Mouse (Mus musculus) urinary bladder, postnatal 36 days (tissue): ENCODE data around the gene Grm3.

Experiments used
- DNase-seq, 2 experiments: peaks; one replicate each; pipeline ENCODE4 v3.0.0; 2022; ENCODE audit warnings: low spot score in 2 of 2, mixed read lengths in 1 of 2

Grm3 gene

DNA sequence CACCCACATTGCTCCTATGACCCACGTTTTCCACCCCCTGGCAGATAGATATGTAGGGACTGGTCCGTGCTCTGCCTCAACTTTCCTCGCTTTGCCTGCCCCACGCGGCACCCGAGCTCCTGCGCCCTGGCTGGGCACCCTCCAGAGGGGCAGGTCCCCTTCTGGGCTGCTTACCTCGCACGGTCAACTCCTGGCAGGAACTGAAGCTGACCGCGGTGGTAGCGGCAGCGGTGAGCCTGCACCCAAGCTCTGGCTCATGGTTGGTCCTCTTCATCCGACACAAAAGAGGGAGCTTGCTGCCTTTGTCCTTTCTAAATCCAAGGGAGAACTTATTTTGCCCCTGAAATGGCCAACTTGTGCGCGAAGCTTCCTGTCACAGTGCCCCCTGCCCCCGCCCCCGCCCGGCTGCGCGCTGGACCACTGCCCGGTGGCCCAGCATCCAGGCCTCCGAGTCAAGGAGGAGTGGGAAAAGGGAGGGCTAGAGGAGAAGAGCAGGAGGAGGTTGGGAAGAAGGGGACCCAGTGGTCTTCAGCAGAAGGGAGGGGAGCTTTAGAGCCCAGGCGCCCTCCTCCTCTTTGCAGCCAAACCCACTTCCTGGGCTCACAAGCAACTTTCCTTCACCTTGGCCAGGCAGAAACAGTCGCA, at the start of gene Grm3:
Gene Grm3 (minus strand): TSS at position 215 of the 645 bp plus-strand sequence.
- DNase-seq = no peak

DNA sequence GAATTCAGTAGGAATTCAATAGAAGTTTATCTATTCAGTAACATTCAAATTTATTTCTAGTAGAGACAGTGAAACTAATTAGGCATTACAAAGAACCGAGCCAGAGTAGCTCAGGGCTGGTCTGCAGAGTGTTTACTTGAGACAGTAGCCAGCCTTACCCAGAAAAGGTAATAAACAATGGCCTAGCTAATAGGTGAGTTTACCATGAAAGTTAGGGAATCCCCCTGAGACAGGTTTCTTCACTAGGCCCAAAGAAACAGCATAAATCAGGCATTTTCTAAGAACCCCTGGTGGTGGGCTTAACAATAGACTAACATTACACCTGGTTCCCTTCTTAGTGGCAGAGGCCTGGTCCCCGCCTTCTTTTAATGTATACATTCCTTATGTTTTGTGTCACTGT, 30.8 kb upstream of the Grm3 start:
- no peak for DNase-seq

DNA sequence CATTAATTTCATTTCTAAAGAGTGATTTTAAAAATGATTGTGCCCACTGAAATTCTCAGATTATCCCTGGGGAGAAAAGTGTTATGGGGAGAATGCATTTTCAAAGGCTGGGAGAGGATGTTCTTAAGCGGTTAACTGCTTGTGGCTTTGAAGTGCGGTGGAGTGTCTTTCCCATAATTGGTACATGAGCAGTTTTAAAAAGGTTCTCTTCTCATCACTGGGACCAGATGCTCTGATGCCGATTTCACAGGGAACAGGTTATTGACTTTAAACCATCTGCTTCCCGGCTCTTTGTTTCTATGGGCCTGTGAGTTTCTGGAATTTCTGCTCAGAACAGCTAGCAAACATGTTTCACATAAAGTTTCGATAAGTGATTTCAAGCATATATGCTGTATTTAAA, 23.2 kb upstream of the Grm3 start:
- DNase-seq = no peak

DNA sequence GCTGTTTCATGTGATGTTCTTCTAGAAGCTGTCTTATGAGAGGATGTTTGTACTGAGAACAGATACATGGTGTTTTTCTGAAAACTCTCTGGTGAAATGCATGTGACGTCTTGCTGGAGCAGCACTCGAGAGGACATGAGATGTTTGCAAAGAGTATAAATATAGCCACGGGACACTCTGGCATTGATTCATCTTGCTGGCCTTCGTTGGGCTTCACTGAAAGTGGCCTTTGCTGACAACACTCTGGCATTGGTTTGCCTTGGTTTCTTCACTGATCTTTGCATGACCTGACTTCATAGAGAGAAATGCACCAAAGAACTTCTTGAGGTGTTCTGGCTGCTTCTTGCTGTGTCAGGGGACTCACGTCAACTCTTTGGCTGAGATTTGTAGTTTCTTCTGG, 19.1 kb upstream of the Grm3 start:
- no peak for DNase-seq

DNA sequence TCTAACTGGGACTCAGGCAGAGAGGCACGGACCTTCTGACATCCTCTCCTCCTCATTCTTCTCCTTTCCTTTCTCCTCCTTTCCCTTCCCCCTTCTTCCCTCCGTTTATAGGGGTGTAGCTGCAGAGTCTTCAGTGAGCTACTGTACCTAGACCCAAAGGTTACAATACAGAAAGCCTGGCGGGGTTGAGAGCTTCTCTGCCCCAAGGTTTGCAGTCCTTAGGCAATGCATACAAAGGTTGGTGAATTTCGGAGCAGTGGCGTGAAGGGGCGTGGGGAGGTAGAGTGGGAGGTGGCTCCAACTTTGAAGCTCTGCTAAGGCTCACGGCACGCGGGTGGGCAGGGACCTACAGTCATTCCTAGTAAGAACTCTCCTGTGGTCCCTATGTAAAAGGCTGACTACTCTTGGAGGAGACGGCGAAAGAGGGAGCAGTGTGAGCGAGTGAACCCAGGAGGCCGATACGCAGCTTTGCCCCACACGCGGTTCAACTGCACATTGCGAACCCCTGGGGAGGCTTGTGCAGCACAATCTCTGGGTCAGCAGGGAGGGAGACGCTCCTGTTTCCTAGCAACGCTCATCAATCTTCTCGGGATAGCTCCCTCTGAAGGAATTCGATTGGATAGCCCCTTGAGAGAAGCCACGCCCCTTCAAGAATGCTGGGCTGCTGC, 765 bp upstream of the Grm3 start:
- DNase-seq = no peak

DNA sequence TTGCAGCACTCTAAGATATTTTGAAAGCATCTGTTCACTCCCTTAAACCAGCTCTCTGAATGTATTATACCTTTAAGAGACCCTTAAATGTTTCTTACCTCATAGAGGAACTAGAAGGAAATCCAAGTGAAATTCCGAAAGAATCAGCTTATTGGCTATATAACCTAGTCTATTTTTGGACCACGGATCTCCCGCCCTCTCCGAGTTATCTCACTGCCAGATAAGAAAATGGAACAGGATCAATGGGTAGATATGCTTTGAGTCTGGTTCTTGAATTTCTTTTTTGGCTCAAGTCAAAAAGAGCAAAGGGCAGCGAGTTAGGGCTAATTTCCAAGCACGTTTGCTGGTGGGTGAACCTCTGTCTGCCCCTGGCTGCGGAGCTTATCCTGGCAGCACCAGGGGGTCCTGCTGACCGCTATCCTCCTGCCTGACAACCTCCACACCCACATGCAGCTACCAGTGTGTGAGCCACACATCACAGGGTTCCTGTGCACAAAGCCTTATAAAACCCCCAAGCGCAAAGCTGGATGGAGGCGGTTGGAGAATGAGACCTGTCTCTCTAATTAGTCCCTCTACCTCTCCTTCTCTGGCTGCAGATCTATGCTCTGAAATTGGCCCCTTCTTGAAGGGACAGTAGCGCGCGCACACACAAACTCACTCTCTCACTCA, 549 bp downstream of the Grm3 start:
- no peak for DNase-seq

DNA sequence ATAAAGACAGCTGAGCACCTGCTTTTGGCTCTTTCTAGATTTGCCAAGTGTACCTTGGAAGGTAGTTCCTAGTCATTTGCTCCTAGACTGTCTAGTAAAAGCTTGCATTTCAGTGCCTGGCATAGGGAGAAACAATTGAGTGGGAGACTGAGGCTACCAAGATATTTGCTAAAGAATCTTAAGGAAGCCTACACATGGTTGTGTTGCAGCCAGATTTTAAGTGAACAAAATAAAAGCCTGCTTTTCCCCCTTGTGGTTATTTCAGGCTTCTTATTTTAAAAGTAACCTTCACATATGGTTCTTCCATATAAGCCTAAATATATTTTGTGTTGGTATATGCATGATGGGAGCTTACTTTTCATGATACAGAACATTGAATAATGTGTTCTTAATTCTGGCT, 3.8 kb downstream of the Grm3 start:
- no peak for DNase-seq

DNA sequence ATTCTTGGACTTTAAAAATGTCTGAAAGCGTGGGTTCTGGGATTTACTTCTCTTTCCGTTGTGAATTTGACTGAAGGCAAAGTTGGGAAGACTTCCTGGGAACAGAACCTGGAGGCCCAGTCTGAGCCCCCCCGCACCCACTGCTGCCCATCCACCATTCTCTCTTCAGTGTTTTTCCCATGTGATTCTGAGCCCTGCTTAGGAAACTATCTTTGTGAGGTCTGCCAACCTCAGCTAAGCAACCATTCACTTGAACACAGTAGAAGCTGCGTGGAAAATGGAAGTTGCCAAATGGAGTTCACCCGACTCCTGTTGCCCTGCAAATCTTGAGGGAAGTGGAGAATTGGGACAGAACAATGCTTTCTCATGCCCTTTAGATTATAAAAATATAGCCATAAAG, 8.7 kb downstream of the Grm3 start:
- DNase-seq = no peak

DNA sequence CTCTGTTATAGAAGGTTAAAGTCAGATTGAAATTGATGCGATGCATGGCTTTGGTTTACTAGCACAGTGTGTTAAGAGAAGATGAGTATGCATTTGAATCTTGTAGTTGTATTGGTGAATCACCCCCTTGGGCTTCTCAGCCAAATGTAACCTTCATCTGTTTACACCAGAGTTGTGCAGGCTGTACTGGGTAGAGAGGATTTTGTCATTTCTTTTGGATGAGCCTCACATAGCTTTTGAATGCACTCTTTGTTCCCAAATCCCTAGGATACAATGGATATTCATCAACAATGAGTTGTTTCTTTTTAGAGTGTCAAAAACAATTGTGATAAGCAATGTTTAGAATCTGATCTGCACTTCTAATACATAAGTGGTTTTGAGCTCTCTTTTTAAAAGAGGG, 17.9 kb downstream of the Grm3 start:
- no peak for DNase-seq

DNA sequence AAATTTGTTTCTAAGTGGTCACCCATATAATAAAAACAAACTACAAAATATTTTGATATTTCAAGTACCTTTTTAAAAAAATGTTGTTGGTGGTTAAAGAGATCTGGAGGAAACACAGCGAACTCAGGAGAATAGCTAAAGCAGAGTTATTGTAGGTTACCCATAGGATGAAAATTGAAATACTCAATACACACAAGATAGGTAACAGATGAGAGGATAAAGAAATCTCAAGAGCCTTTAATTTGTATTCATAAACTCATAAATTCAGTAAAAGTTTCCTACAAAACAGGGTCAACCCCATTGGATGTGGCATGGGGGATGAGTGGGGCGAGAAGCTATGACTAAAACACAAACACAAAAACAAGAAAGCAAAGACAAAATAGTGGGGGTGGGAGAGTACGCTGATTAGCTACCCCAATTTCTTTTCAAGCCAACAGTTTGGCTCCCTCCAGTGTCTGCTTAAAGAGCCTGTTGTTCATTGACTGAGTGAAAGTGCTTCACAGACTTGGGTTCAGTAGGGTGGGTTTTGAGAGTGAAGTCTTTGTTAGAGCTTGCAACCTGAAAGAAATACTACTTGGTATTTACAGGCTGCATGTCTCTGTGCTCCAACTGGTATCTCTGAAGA, 21.5 kb downstream of the Grm3 start:
- DNase-seq = no peak

DNA sequence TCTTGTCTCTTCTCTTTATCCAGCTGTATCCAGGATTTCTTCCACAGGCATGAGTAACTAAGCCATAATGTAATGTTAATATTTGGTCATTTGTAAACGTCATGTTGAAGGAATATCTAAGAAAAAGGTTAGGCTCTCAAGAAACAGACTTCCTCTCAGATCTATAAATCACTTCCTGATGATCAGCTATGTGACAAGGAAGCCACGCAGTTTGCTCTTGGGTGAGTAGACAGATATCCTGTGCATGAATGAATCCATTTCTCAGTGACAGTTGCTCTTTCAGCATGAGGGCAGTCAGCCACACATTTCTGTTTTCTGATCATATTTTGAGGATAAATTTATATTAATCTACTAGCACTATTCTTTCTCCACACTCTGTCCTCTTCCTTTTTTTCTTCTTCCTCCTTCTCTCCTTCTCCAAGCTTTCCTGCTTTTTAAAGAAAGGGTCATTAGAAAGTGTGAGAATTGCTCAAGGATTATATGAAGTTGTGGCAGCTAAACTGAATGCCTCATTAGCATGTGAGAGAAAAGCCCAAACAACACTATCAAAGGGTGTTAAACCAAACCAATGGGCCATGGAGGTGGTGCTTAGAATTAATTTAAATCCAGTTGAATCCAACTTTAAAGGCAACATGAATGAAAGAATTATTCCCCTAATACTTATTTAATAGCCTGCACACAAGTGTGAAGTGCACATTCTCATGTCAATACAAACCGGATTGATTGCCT, 22.1 kb downstream of the Grm3 start:
- no peak for DNase-seq

DNA sequence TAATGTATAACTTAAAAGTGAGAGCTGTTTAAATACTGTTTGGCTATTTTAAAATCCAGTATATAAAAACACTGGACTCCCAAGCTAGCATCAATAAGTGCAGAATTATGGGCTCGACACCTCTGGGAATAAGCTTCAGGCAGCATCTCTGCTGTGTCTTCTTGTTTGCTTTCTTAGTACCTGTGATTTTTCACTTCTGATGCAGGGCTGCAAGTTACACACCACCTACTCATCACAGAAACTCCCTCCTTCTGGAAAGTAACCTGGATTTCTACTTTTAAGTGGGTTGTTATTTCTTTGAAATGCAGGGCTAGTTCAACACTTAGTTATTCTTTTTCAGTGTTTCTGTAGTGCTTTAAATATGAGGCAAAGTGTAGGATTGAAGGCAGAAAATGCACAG, 32.6 kb downstream of the Grm3 start:
- DNase-seq = no peak

DNA sequence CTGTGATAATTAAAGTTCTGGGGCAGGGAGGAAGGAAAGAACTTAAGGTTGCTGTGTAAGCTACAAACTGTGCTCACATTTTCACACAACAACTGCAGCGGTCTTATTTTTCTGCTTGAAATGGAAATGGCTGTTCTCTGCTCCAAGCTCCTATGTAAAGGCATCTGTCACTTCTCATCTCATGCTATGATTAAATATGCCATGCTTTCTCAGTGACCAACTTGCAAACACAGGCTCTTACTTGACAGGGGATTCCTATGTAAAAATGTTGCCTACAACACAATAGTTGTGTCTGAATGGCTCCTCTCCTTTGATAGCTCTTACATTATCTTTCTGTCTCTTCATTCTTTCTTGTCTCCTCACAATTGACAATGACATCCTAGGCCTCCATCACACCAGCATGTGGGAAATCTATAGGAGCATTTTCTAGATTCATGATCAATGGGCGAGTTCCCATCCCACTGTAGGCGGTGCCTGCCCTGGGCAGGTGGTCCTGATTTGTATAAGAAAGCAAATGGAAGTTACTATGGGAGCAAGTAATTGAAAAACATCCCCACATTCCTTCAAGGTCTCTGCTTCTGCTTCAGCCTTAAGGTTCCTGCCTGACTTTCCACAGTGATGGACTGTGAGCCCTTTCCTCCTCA, 34.2 kb downstream of the Grm3 start:
- DNase-seq = no peak

DNA sequence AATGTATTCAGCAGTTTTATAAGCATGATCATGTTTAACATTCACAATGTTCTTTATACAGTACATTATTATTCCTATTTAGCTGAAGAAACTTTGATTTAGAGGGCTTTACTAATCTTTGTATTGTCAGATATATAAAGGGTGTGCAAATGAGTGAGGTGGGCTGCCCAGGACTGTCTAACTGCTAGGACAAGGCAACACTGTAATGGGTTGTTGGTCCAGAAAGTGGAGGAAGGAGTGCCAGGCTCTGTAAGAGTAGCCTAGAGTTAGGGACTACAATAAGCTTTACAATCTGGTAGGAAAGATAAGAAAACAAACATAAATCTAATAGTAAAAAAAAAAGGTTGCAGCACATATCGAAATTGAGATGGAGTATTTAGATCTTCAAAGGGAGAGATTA, 34.8 kb downstream of the Grm3 start:
- DNase-seq = no peak

DNA sequence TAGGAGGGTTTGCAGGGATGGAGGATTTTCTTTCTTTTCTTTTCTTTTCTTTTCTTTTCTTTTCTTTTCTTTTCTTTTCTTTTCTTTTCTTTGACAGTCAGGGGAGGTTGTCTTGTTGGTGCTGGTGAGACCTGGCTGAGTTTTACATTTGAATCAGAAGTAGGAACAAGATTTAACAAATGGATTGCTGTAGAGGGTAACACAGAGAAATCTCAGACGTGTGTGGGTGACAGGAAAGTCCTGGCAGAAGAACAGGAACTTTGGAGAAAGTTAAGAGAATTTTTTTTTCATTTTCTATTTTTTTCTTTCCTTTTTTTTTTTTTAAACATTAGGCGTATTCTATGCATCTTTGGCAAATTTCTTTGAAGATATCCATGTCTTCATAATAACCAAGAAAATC, 41.8 kb downstream of the Grm3 start:
- DNase-seq = no peak

DNA sequence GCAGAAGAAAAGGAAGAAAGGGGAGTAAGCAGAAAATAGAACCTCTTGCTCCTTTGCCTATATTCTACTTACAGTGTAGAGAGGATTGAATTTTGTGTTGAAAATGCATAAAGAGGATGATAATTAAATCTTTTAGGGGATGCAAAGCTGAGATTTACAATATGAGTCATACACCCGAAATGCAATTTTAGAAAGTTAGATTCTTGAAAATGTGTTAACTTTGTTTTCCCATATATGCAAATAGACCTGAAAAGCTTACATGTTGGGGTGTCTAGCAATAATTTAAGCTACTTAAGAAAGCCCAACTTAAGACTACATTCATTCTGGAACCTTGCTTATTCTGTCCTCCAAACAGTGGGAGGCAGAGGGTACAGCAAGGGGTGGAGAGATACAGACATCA, 56.0 kb downstream of the Grm3 start:
- DNase-seq = no peak

DNA sequence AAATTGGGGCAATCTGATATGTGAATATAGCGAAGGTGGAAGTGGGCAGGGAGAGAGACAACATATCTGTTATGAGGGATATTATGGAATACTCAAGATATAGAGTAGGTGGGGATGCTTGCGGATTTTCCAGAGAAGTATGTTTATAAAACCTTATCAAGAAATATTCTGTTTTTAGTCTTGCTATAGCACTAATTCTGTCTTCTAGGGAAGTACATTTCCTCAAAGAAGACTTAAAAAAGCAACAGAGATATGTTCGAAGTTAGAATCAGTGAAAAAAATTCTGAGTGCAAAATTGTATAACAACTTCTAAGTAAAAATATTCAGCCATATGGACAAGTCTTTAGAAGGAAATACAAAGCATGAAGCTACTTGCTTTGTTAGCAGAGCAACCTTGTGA, 61.6 kb downstream of the Grm3 start:
- no peak for DNase-seq

DNA sequence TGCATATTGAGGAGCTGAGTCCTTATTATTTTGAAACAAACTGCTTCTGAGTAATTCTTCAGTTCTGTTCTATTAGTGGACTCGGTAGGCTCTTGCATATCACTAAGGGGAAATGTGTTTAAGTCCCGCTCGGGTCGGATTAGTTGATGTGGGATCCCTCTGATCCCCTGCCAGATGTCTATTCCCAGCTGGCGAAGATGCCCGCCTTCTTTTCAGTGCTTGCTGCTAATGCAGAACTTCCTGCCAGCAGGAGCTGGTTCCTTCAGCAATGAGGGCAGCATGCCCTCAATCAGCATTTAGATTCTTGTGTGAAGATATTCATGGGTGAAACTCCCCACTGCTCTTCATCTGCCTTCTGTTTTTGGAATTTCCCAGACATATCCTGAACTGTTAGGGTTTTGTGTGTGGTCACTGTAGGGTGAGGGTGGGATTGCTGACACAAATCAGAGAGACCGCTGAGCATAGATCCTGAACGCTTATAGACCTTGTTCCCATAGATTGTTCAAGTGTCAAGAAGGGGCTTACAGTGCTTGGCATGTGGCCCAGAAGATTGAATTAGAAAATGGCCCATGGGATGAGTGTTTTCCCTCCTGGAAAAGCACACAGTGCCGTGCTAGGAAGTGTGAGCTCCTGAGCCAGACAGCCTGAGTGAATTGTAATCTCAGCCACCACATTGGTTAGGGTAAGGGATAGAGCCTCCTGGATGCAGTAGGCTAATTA, 62.9 kb downstream of the Grm3 start:
- no peak for DNase-seq

DNA sequence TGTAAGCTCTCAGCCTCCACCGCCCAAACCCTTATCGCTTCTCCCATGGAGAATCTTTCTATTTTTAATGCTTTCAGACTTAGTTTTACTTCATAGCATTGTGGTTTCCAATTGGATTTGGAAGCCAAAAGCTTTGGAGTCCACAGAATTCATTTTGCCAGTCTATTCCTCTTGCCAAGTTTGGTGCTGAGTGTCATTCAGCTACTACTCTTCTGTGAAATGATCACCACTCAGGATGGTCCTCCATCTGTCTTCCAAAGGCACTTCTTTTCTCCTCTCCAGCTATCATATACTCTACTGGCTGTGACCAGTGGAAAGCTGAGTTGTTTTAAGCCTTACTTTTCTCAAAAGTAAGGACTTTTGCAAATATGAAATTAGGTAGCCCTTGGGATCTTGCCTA, 86.4 kb downstream of the Grm3 start:
- no peak for DNase-seq

DNA sequence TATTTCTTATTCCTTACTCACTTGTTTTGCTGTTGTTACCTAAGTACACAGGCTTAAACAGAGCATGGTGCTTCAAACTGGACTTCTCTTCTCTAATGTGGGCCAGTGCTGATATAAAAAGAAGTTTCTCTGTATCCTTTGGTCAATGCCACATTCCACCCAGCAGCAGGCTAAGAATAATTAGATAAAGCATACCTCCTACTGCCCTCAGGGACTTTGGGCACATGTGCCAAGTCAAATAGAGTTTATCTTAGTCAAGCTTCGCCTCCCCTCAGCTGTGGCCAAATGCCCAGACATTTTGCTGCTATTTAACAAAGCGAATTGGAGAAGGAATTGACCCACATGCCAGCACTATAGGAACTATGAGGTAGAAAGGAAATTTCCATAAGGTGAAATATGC, 97.8 kb downstream of the Grm3 start:
- DNase-seq = no peak

DNA sequence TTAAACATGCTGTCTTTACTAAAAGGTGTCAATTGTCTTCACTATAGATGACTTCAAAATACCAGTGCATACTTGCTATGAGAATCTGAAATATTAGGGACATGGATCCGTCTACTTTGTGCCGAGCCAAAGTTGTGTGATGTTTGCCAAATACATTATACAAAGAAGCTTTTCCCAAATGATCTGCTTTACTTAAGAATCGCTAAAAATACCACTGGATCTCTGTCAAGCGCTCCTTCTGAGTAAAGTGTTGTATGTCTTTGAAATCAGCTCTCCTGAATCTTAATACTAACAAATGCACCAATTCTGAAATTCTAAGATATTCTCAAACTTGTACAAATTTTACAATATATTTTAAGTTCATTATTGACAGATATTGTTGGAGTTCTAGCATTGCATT, 100.6 kb downstream of the Grm3 start:
- DNase-seq = no peak
